Mouse (Mus musculus): ENCODE results near the gene Kcna6.

Kcna6 gene

GRCm38 (mm10) chr6:126732645-126733044, 7.8 kb downstream of the Kcna6 start:
- DNase-seq, result no peak

GRCm38 (mm10) chr6:126728803-126729202, 11.7 kb downstream of the Kcna6 start:
- DNase-seq, result no peak

- DNase-seq, result no peak
These were observed 21.9 kb downstream of the Kcna6 start for GRCm38 (mm10) chr6:126718423-126719087.

GRCm38 (mm10) chr6:126712531-126712930, 27.9 kb downstream of the Kcna6 start:
- no peak for DNase-seq

GRCm38 (mm10) chr6:126705936-126706335, 34.5 kb downstream of the Kcna6 start:
- no peak for DNase-seq

- DNase-seq, result peak; percentile 76
These were observed 36.0 kb downstream of the Kcna6 start for GRCm38 (mm10) chr6:126704430-126704829.

- peak; percentile 86 for DNase-seq
These were observed 38.4 kb downstream of the Kcna6 start for GRCm38 (mm10) chr6:126702116-126702515.

- no peak for DNase-seq
These were observed 39.3 kb downstream of the Kcna6 start for GRCm38 (mm10) chr6:126701196-126701595.

- no peak for DNase-seq
These were observed 40.5 kb downstream of the Kcna6 start for GRCm38 (mm10) chr6:126699995-126700394.

- no peak for DNase-seq
These were observed 53.4 kb downstream of the Kcna6 start for GRCm38 (mm10) chr6:126687120-126687519.

GRCm38 (mm10) chr6:126685135-126685534, 55.3 kb downstream of the Kcna6 start:
- DNase-seq, result no peak

- peak; percentile 28 for DNase-seq
These were observed 61.5 kb downstream of the Kcna6 start for GRCm38 (mm10) chr6:126678961-126679360.

GRCm38 (mm10) chr6:126667001-126667400, 73.5 kb downstream of the Kcna6 start:
- DNase-seq, result no peak

- DNase-seq, result no peak
These were observed 74.4 kb downstream of the Kcna6 start for GRCm38 (mm10) chr6:126666091-126666490.

GRCm38 (mm10) chr6:126664569-126664968, 75.9 kb downstream of the Kcna6 start:
- no peak for DNase-seq
